Mouse (Mus musculus) megakaryocyte-erythroid progenitor cell, adult 5-6 weeks (primary cell): ENCODE measurements around the gene Pisd. TPM values are rescaled to one million over a fixed set of nuclear protein-coding genes. Genes with fewer than 3 reads are reported as not detected.
"Not testable (repeated sequence)": the region's sequence is repeated elsewhere in the genome, so short reads cannot be mapped to it uniquely, and the experiment has no call there.

Experiments used
- ATAC-seq: replicated peaks from 2 replicates; pipeline ENCODE4 v1.8.0; 2016; ENCODE audit warnings: mild to moderate bottlenecking, inconsistent platforms; ENCODE audit not compliant: severe bottlenecking, poor library complexity, low FRiP score, low TSS enrichment
- total RNA-seq, 2 experiments: library from RNA; stranded (forward) in 1 of 2; stranded (reverse) in 1 of 2; fragments of 200-1000, 215-1000 nt in 1 of 2; fragments of >200 nt in 1 of 2; fragmentation: Nextera tagmentation in 1 of 2; gene quantifications; 2 replicates each; pipeline ENCODE4 v1.2.3; 2014 to 2017

Pisd gene
- total RNA-seq (2014; fragmentation: Nextera tagmentation) (22.8 and 23.1 TPM in 2 replicates), total RNA-seq (2017) (10.9 and 17.8 TPM in 2 replicates)

- ATAC-seq, result peak; percentile 96
These were observed at the start of gene Pisd for GRCm38 (mm10) chr5:32785313-32785915. Pisd (minus strand) TSS chr5:32785646.

- ATAC-seq, result peak; percentile 47; the same call in 1 of the 2 replicates
These were observed 49.1 kb upstream of the Pisd start for GRCm38 (mm10) chr5:32834497-32834896.

DNA sequence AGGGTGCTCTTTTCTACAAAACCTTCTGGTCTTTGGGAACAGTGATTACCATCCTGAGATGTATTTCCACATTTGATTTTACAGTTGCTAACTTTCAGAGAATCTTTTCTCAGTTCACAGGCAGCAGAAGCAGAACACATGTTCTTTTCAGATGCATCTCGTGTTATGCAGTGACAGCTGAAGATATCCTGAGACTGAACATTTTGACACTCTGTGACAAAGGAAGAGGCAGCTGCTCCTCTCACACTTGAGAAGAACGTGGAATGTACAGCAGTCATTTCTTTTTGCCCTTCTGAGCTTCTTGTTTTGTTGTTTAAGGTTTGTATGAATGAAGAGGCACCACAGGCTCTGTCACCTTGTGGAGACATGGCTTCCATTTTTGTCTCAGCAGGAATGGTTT lies 44.6 kb upstream of the Pisd start:
- ATAC-seq, result no peak

GRCm38 (mm10) chr5:32828766-32829165 lies 43.3 kb upstream of the Pisd start:
- ATAC-seq, result not testable (repeated sequence)

DNA sequence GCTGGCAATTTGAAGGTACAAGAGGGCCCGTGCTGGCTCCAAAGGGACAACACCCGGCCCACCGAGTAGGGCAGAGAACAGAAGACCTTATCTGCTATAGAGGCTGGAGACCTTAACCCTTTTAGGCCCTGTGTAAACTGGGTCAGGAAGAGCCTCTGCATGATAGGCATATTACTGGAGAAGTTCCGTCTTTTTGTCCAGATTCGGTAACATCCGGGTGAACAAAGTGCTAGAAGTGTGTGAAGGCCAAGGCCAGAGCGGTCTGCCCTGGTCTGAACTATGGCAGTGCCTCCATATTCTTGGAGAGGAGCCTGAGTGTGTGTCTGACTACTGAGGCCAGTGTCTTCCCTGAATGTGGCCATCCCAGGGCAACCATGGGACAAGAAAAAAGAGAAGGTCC lies 41.6 kb upstream of the Pisd start, which contains the start of gene Gm20671:
Gm20671 (minus strand) TSS at position 101 of the 400 bp plus-strand sequence.
- ATAC-seq, result no peak

DNA sequence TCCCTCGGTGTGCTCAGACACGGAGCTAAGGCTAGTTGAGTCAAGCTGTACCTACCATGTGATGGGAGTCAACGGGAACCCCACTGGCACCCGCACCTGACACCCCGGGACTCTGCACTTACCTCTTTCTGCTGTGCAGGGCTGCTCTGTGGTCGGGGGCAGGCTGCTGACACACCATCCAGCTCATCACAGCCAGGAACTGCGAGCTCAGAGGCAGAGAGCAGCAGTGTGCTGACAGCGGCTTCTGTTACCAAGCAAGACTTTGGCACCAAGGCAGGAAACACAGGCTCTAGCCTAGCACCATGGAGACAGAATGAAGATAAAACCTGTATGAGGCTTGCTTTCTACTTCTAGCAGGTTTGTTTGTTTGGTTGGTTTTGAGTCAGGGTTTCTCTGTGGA lies 35.0 kb upstream of the Pisd start:
- ATAC-seq, result no peak

- no peak for ATAC-seq
These were observed 29.9 kb upstream of the Pisd start for GRCm38 (mm10) chr5:32815396-32815795.

DNA sequence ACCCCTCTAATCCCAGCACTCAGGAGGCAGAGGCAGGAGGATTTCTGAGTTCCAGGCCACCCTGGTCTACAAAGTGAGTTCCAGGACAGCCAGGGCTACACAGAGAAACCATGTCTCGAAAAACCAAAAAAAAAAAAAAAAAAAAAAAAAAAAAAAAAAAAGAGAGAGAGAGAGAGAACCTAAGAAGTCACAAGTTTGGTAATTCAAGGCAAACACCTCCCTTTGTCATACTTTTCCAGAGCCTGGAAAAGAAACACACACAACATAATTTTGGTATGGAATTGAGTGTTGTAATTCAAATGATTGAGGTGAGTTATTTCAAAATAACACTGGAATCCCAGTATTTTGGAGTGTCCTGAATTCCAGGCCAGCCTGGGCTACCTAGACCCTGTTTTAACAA lies 1.0 kb upstream of the Pisd start:
- ATAC-seq, result not testable (repeated sequence)

GRCm38 (mm10) chr5:32784726-32785125 lies 720 bp downstream of the Pisd start:
- ATAC-seq, result no peak

DNA sequence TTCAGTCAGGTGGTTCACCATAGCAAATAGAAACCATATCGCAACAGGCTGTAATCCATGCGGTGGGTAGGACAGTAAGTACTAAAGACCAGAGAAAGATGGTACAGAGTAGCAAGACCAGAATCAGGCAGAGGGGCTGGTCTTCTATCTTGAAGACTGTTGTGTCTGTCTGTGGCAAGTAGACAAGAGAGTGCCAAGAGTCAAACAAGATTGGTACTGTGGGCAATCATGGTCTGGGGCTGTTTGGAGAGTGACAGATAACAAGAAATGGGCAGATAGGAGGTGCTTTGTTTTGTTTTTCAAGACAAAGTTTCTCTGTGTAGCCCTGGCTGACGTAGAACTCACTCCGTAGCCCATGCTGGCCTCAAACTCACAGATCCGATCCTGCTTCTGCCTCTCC lies 3.9 kb downstream of the Pisd start:
- peak; percentile 72 for ATAC-seq

GRCm38 (mm10) chr5:32778168-32778567 lies 7.3 kb downstream of the Pisd start:
- peak; percentile 48; the same call in 1 of the 2 replicates for ATAC-seq

- ATAC-seq, result no peak
These were observed 13.1 kb downstream of the Pisd start for GRCm38 (mm10) chr5:32772361-32772760.

- ATAC-seq, result no peak
These were observed 17.6 kb downstream of the Pisd start for GRCm38 (mm10) chr5:32767636-32768373.

DNA sequence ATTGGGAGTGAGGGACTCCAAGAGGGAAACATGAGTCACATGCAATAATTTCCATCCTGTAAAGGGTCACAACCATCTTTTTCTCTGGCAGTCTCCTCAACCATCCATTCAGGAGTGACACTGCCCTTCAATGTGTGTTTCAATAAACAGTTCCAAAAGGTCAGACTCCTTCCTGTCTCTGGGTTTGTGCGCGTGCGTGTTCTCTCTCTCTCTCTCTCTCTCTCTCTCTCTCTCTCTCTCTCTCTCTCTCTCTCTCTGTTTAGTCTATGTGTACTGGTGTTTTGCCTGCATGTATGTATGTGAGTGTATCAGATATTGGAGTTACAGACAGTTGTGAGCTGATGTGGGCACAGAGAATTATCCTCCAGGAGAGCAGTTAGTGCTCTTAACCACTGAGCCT lies 18.4 kb downstream of the Pisd start:
- no peak for ATAC-seq

GRCm38 (mm10) chr5:32761566-32762140 lies 23.8 kb downstream of the Pisd start:
- no peak for ATAC-seq

DNA sequence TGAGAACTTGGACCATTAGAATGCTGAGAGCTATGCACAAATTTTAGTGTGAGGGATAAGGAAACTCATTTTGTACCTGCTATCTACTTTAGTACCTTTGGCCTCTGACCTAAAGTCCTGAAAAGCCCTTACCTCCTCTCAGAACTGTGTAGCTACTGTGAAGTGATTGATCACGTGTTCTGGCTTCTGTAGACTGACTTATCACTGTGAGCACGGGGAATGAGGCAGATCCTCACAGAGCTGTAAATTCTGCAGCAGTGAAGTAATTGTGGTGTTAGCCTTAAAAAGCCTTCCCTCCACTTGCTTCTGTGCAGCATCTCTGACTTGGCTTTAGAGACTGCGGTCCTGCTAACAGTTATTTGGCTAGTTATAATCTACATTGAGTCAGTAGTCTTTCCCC lies 24.7 kb downstream of the Pisd start:
- ATAC-seq, result no peak

- ATAC-seq, result not testable (repeated sequence)
These were observed 25.1 kb downstream of the Pisd start for GRCm38 (mm10) chr5:32760352-32760751.

DNA sequence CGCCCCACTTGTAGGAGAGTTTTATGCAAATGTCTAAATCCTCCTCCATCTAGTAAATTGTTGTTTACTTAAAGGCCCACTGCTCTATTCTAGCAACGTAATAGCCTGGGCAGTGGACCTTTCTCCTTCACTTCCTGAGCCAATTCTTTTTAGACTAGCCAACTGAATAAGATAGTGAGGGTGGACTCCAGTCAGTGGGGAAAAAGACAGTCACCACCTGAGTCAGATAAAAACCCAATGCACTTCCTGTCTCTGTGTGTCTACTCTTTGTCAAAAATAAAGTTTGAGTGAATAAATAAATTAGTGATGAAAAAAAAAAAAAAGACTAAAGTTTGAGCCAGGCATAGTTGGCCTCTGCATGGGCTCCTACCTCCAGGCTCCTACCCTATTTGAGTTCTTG lies 25.8 kb downstream of the Pisd start:
- ATAC-seq, result no peak

GRCm38 (mm10) chr5:32756141-32756540 lies 29.3 kb downstream of the Pisd start:
- ATAC-seq, result no peak

DNA sequence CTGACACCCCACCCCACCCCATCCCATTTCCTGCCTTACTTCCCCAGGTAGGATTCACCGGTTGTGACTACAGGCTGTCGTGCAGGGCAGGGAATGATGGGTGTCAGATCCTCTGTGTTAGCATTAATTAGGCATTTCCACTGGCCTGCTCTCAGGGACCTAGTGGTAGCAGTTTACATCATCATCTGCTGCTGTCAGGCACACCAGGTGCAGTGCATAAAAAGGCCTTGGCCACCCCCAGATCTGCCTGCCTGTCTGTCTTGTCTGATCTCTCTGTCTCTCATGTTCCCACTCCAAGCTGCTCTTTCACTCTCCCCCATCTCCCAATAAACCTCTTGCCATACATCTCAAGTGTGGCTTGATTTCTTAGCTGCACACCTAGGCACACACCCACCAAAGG lies 33.7 kb downstream of the Pisd start:
- ATAC-seq, result no peak

- ATAC-seq, result no peak
These were observed 36.5 kb downstream of the Pisd start for GRCm38 (mm10) chr5:32748936-32749335.
